14 mouse cellular contexts compared by ENCODE assay signal in genomic region chr1:72455923-72456322, GRCm38 (mm10).
A peak's percentile ranks its signal among the peaks of the same experiment; 100 is the strongest.
DNase-seq lines count a peak whose midpoint lies in the region; ATAC-seq and TF ChIP-seq lines count a peak whose summit lies in the region.
"Had no signal": no experiment of that assay in that cellular context is flagged by ENCODE, and none has a peak within 500 bp of the region (broad histone marks: within the 10 kb centered on the region; RNA-seq: fewer than 3 reads in every experiment).

No protein-coding gene starts in this region.

- ATAC-seq in forebrain, embryonic 15.5 days (replicated peaks): peak; percentile 74
- no peak for ATAC-seq in forebrain, embryonic 12.5 days (ENCODE audit: low FRiP score)
- peak; percentile 81 for ATAC-seq in hindbrain, embryonic 12.5 days (ENCODE audit: low FRiP score)
- peak; percentile 73 for ATAC-seq in midbrain, postnatal 0 days (ENCODE audit: low FRiP score)

- 61% methylated on average over 4 of the region's 4 CpGs for WGBS in forebrain, embryonic 15.5 days
- WGBS in forebrain, embryonic 12.5 days: 69% methylated on average over 4 of the region's 4 CpGs
- 58% methylated on average over 4 of the region's 4 CpGs for WGBS in hindbrain, embryonic 12.5 days
- 39% methylated on average over 4 of the region's 4 CpGs for WGBS in midbrain, postnatal 0 days

- no peak overlapping the region for H3K9ac ChIP-seq in forebrain, embryonic 15.5 days (replicated peaks)
- H3K9ac ChIP-seq in forebrain, embryonic 12.5 days: no peak overlapping the region
- no peak overlapping the region for H3K9ac ChIP-seq in hindbrain, embryonic 12.5 days
- H3K9ac ChIP-seq in midbrain, postnatal 0 days (replicated peaks; ENCODE audit: low read length, poor library complexity, severe bottlenecking): no peak overlapping the region
- H3K9ac ChIP-seq: embryonic facial prominence, embryonic 13.5 days; limb, embryonic 15.5 days; lung, embryonic 15.5 days had no signal

- DNase-seq in midbrain, postnatal 0 days (ENCODE audit: low spot score): peak; percentile 74
- DNase-seq in gastrocnemius, postnatal 25 days: no peak
- no peak for DNase-seq in lung, postnatal 25 days (ENCODE audit: low spot score)
- DNase-seq: adrenal gland, adult 2 months; heart, postnatal 4 days; kidney, postnatal 25 days; thymus, postnatal 36 days had no signal

- H3K4me2 ChIP-seq in forebrain, embryonic 15.5 days (replicated peaks): no peak overlapping the region
- no peak overlapping the region for H3K4me2 ChIP-seq in forebrain, embryonic 12.5 days
- no peak overlapping the region for H3K4me2 ChIP-seq in hindbrain, embryonic 12.5 days (replicated peaks)
- no peak overlapping the region for H3K4me2 ChIP-seq in midbrain, postnatal 0 days (ENCODE audit: low read depth, low read length, poor library complexity, severe bottlenecking)
- H3K4me2 ChIP-seq: embryonic facial prominence, embryonic 13.5 days; limb, embryonic 15.5 days; lung, embryonic 15.5 days had no signal

- no peak for TF ChIP-seq POLR2A in cortical plate, adult 2 months (IDR thresholded peaks at IDR 0.05; ENCODE audit: extremely low read depth, insufficient read depth, low read length)

- no peak for TF ChIP-seq CTCF in cortical plate, adult 2 months (IDR thresholded peaks at IDR 0.05; ENCODE audit: extremely low read depth, insufficient read depth, low read length)
- no peak for TF ChIP-seq CTCF in midbrain, postnatal 0 days (IDR thresholded peaks at IDR 0.05)

- H3K9me3 ChIP-seq in forebrain, embryonic 15.5 days: no peaks in the 10 kb centered on the region
- H3K9me3 ChIP-seq in forebrain, embryonic 12.5 days: no peaks in the 10 kb centered on the region
- H3K9me3 ChIP-seq in hindbrain, embryonic 12.5 days (replicated peaks): no peaks in the 10 kb centered on the region
- no peaks in the 10 kb centered on the region for H3K9me3 ChIP-seq in midbrain, postnatal 0 days (ENCODE audit: low read length)
- H3K9me3 ChIP-seq: embryonic facial prominence, embryonic 13.5 days; limb, embryonic 15.5 days; lung, embryonic 15.5 days had no signal

- H3K27me3 ChIP-seq in forebrain, embryonic 15.5 days: no peaks in the 10 kb centered on the region
- H3K27me3 ChIP-seq in forebrain, embryonic 12.5 days: no peaks in the 10 kb centered on the region
- no peaks in the 10 kb centered on the region for H3K27me3 ChIP-seq in hindbrain, embryonic 12.5 days
- no peaks in the 10 kb centered on the region for H3K27me3 ChIP-seq in midbrain, postnatal 0 days (ENCODE audit: insufficient read depth, low read length)
- H3K27me3 ChIP-seq: embryonic facial prominence, embryonic 13.5 days; limb, embryonic 15.5 days; lung, embryonic 15.5 days had no signal

- no peaks in the 10 kb centered on the region for H3K36me3 ChIP-seq in forebrain, embryonic 15.5 days
- H3K36me3 ChIP-seq in forebrain, embryonic 12.5 days (replicated peaks): no peaks in the 10 kb centered on the region
- no peaks in the 10 kb centered on the region for H3K36me3 ChIP-seq in hindbrain, embryonic 12.5 days
- no peaks in the 10 kb centered on the region for H3K36me3 ChIP-seq in midbrain, postnatal 0 days (ENCODE audit: insufficient read depth, low read length)
- H3K36me3 ChIP-seq: embryonic facial prominence, embryonic 13.5 days; limb, embryonic 15.5 days; lung, embryonic 15.5 days had no signal

- peaks cover 21% of the 10 kb centered on the region for H3K4me1 ChIP-seq in forebrain, embryonic 15.5 days
- H3K4me1 ChIP-seq in forebrain, embryonic 12.5 days: peaks cover 12% of the 10 kb centered on the region
- H3K4me1 ChIP-seq in cortical plate, adult 2 months (ENCODE audit: control insufficient read depth, insufficient read depth, low read length): peaks cover 14% of the 10 kb centered on the region
- H3K4me1 ChIP-seq in hindbrain, embryonic 12.5 days: 0 out of 2 replicates have a peak, but pooled peaks cover 7% of the 10 kb centered on the region
- peaks cover 24% of the 10 kb centered on the region for H3K4me1 ChIP-seq in midbrain, postnatal 0 days (ENCODE audit: insufficient read depth, low read length)
- H3K4me1 ChIP-seq: embryonic facial prominence, embryonic 13.5 days; limb, embryonic 15.5 days; lung, embryonic 15.5 days had no signal

- H3K4me3 ChIP-seq in forebrain, embryonic 15.5 days: no peak overlapping the region
- H3K4me3 ChIP-seq in forebrain, embryonic 12.5 days (replicated peaks): no peak overlapping the region
- no peak overlapping the region for H3K4me3 ChIP-seq in cortical plate, adult 2 months (ENCODE audit: insufficient read depth, low read length)
- H3K4me3 ChIP-seq in hindbrain, embryonic 12.5 days: no peak overlapping the region
- no peak overlapping the region for H3K4me3 ChIP-seq in midbrain, postnatal 0 days (ENCODE audit: low read depth, low read length)
- H3K4me3 ChIP-seq: embryonic facial prominence, embryonic 13.5 days; limb, embryonic 15.5 days; lung, embryonic 15.5 days had no signal

- peak overlapping the region; percentile 53 for H3K27ac ChIP-seq in forebrain, embryonic 15.5 days (replicated peaks)
- H3K27ac ChIP-seq in forebrain, embryonic 12.5 days: no peak overlapping the region
- peak overlapping the region; percentile 25; the same call in 1 of the 2 replicates for H3K27ac ChIP-seq in cortical plate, adult 2 months (ENCODE audit: insufficient read depth, low read length)
- H3K27ac ChIP-seq in hindbrain, embryonic 12.5 days: peak overlapping the region; percentile 80
- peak overlapping the region; percentile 13; the same call in 1 of the 2 replicates for H3K27ac ChIP-seq in midbrain, postnatal 0 days (ENCODE audit: low read depth, low read length)
- H3K27ac ChIP-seq: embryonic facial prominence, embryonic 13.5 days; limb, embryonic 15.5 days; lung, embryonic 15.5 days had no signal
